8 mouse cellular contexts compared by ENCODE assay signal in the genomic region with DNA sequence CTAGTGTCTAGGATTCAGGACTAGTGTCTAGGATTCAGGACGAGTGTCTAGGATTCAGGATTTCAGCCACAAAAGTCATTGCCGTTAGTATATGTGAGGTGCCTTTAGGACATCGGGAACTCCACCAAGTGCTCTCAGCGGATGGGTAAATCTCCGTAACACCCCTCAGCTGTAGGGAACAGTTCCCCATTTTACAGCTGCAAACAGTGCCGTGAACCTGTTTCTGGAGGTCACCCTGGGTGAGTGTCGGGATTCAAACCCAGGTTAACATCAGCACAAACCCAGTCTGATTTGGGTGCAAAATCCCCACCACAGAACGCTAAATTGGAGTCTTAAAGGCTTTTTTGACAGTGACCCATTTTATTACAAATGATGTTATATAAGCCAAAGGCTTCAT. TPM values are rescaled to one million over a fixed set of nuclear protein-coding genes. Genes with fewer than 3 reads are reported as not detected.
A peak's percentile ranks its signal among the peaks of the same experiment; 100 is the strongest.
DNase-seq lines count a peak whose midpoint lies in the region; ATAC-seq and TF ChIP-seq lines count a peak whose summit lies in the region.

No protein-coding gene starts in this region.

- H3K27me3 ChIP-seq in heart, embryonic 10.5 days (ENCODE audit: insufficient read depth, poor library complexity, severe bottlenecking): no peaks in the 10 kb centered on the region
- H3K27me3 ChIP-seq in lung, postnatal 0 days (replicated peaks; ENCODE audit: insufficient read depth, low read length): no peaks in the 10 kb centered on the region
- H3K27me3 ChIP-seq in intestine, embryonic 14.5 days (replicated peaks; ENCODE audit: control insufficient read depth, insufficient read depth, low read length): no peaks in the 10 kb centered on the region
- H3K27me3 ChIP-seq in stomach, embryonic 15.5 days (replicated peaks): no peaks in the 10 kb centered on the region

- TF ChIP-seq EP300 in lung, postnatal 0 days (IDR thresholded peaks at IDR 0.05): no peak

- no peak overlapping the region for H3K9ac ChIP-seq in lung, postnatal 0 days (replicated peaks; ENCODE audit: low read depth)
- H3K9ac ChIP-seq in intestine, embryonic 14.5 days (ENCODE audit: low read length): no peak overlapping the region
- H3K9ac ChIP-seq in stomach, embryonic 15.5 days: no peak overlapping the region

- H3K4me1 ChIP-seq in heart, embryonic 10.5 days: peaks cover 38% of the 10 kb centered on the region
- H3K4me1 ChIP-seq in lung, postnatal 0 days (ENCODE audit: insufficient read depth, low read depth, low read length): peaks cover 13% of the 10 kb centered on the region; the same call in 1 of the 2 replicates
- H3K4me1 ChIP-seq in intestine, embryonic 14.5 days (replicated peaks; ENCODE audit: control insufficient read depth, insufficient read depth, low read length): peaks cover 18% of the 10 kb centered on the region
- 0 out of 2 replicates have a peak, but pooled peaks cover 6% of the 10 kb centered on the region for H3K4me1 ChIP-seq in stomach, embryonic 15.5 days

- no peak for ATAC-seq in lung, postnatal 0 days
- no peak for ATAC-seq in intestine, embryonic 14.5 days (replicated peaks; ENCODE audit: low FRiP score, low TSS enrichment, low read depth)
- no peak for ATAC-seq in stomach, embryonic 15.5 days (ENCODE audit: insufficient read depth, low FRiP score, low read depth)

- DNase-seq in heart, embryonic 10.5 days (ENCODE audit: low spot score): no peak
- DNase-seq in heart, postnatal 25 days (ENCODE audit: low spot score): no peak
- no peak for DNase-seq in lung, postnatal 0 days (ENCODE audit: low spot score)
- no peak for DNase-seq in lung, postnatal 4 days
- DNase-seq in intestine, embryonic 14.5 days (ENCODE audit: low spot score): no peak
- DNase-seq in right cerebral cortex, postnatal 25 days: no peak
- no peak for DNase-seq in left cerebral cortex, adult 8-10 months (ENCODE audit: low spot score in 2 of 2)

- intact Hi-C loops in heart, postnatal 25 days (cut with DNase I): loop anchor here (5.0 kb wide), 1 partner anchor 46 kb away; no protein-coding TSS in a partner anchor

- peak overlapping the region; percentile 70 for H3K4me2 ChIP-seq in lung, postnatal 0 days (replicated peaks; ENCODE audit: low read depth, low read length)
- peak overlapping the region; percentile 74 for H3K4me2 ChIP-seq in intestine, embryonic 14.5 days (ENCODE audit: low read length)
- H3K4me2 ChIP-seq in stomach, embryonic 15.5 days: peak overlapping the region; percentile 73

- TF ChIP-seq CTCF in lung, postnatal 0 days (IDR thresholded peaks at IDR 0.05): no peak

- H3K9me3 ChIP-seq in heart, embryonic 10.5 days: no peaks in the 10 kb centered on the region
- H3K9me3 ChIP-seq in lung, postnatal 0 days (ENCODE audit: low read length): no peaks in the 10 kb centered on the region
- H3K9me3 ChIP-seq in intestine, embryonic 14.5 days (ENCODE audit: control insufficient read depth, low read length): no peaks in the 10 kb centered on the region
- no peaks in the 10 kb centered on the region for H3K9me3 ChIP-seq in stomach, embryonic 15.5 days

- 87% methylated on average over 8 of the region's 8 CpGs for WGBS in heart, embryonic 10.5 days
- WGBS in lung, postnatal 0 days: 86% methylated on average over 8 of the region's 8 CpGs
- 94% methylated on average over 8 of the region's 8 CpGs for WGBS in intestine, embryonic 14.5 days
- WGBS in stomach, embryonic 15.5 days: 87% methylated on average over 8 of the region's 8 CpGs

- H3K36me3 ChIP-seq in heart, embryonic 10.5 days: peaks cover 20% of the 10 kb centered on the region
- no peaks in the 10 kb centered on the region for H3K36me3 ChIP-seq in lung, postnatal 0 days (ENCODE audit: insufficient read depth, low read length)
- 0 out of 2 replicates have a peak, but pooled peaks cover 5% of the 10 kb centered on the region for H3K36me3 ChIP-seq in intestine, embryonic 14.5 days (ENCODE audit: control insufficient read depth, insufficient read depth, low read length)
- no peaks in the 10 kb centered on the region for H3K36me3 ChIP-seq in stomach, embryonic 15.5 days

- H3K27ac ChIP-seq in heart, embryonic 10.5 days: no peak overlapping the region; the same call in 1 of the 2 replicates
- H3K27ac ChIP-seq in lung, postnatal 0 days (ENCODE audit: low read length): peak overlapping the region; percentile 99; the same call in 1 of the 2 replicates
- no peak overlapping the region for H3K27ac ChIP-seq in intestine, embryonic 14.5 days (ENCODE audit: low read depth)
- H3K27ac ChIP-seq in stomach, embryonic 15.5 days: no peak overlapping the region

- peak overlapping the region; percentile 78 for H3K4me3 ChIP-seq in heart, embryonic 10.5 days
- H3K4me3 ChIP-seq in lung, postnatal 0 days (ENCODE audit: low read depth, low read length): peak overlapping the region; percentile 90; the same call in 1 of the 2 replicates
- peak overlapping the region; percentile 74 for H3K4me3 ChIP-seq in intestine, embryonic 14.5 days (ENCODE audit: low read depth, low read length)
- H3K4me3 ChIP-seq in stomach, embryonic 15.5 days (replicated peaks): peak overlapping the region; percentile 64; the same call in 1 of the 2 replicates

RNA-seq across cellular contexts. Expression of gene Zbtb38, which starts 34.2 kb away (rescaled TPM):
- polyA plus RNA-seq in heart, embryonic 10.5 days (2016; fragmentation: Nextera tagmentation; extraction: Ambion mirVana): 13.4 and 24.5 TPM in 2 replicates
- total RNA-seq in heart, postnatal 25 days (2021): 10 to 100 TPM; 32.5 to 37.7 TPM
- polyA plus RNA-seq in lung, postnatal 0 days (2015; fragmentation: Nextera tagmentation; extraction: Ambion mirVana): 31.8 and 32.5 TPM in 2 replicates
- 20.2 and 21.0 TPM in 2 replicates for polyA plus RNA-seq in intestine, embryonic 14.5 days (2014; fragmentation: Nextera tagmentation; extraction: Ambion mirVana)
- polyA plus RNA-seq in stomach, embryonic 15.5 days (2015; fragmentation: Nextera tagmentation; extraction: Ambion mirVana): 24.1 and 24.9 TPM in 2 replicates
- total RNA-seq in left cerebral cortex, adult 8-10 months (2022): 10 to 100 TPM; 57.7 to 67.6 (median 63.7) TPM
